Mouse (Mus musculus) frontal cortex, postnatal 36 days (tissue): ENCODE measurements around the gene Pygo1.
A peak's percentile ranks its signal among the peaks of the same experiment; 100 is the strongest.

Experiments used
- DNase-seq, 2 experiments: peaks; one replicate each; pipeline ENCODE4 v3.0.0; 2022; ENCODE audit warnings: low spot score in 2 of 2

The Pygo1 gene

DNA sequence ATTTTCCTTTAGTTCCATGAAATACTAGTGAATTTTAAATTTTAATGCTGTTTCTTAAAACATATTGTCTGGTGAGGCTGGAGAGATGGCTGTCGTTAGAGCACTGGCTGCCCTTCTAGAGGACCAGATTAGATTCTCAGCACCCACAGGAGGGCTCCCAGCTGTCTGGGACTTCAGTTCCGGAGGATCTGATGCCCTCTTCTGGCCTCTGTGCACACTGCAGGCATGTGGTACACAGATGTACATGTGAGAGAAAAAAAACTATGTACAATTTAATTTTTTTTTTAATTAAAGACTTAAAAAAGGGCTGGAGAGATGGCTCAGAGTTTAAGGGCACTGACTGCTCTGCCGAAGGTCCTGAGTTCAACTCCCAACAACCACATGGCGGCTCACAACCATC is 9.9 kb downstream of the Pygo1 start:
- DNase-seq, result no peak

DNA sequence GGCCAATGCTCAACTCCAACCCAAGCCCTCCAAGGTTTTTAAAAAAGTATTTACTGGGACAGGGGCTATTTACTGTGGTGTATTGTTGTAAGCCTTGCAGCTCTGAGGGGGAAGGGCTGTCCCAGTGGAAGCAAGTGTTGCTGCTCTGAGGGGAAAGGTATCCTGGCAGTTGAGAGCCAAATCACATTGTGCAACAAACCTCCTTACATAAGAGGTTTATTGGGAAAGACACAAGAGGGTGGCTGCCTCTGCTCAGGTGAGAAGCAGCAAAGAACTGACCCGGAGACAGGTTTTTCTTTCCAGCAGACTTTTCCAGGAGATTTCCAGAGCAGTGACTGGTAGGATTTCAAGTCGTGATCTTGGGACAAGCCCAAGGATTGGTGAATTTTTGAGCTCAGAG is 10.9 kb downstream of the Pygo1 start:
- DNase-seq, result no peak

DNA sequence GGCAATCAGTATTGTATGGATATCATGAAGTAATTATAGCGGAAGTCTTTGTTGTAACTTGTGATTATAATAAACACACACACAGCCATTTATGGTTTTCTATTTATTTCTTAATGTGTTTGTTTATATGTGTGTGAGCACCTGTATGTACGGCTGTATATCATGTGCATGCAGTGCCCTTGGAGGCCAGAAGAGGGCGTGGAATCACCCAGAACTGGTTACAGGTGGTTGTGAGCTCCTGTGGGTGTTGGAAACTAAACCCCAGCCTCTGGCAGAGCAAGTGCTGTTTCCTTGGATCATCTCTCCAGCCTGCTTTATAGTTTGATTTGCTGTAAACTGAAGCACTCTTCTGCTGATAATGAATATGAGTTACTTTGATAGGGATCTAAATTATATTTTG is 18.0 kb downstream of the Pygo1 start:
- DNase-seq, result no peak

DNA sequence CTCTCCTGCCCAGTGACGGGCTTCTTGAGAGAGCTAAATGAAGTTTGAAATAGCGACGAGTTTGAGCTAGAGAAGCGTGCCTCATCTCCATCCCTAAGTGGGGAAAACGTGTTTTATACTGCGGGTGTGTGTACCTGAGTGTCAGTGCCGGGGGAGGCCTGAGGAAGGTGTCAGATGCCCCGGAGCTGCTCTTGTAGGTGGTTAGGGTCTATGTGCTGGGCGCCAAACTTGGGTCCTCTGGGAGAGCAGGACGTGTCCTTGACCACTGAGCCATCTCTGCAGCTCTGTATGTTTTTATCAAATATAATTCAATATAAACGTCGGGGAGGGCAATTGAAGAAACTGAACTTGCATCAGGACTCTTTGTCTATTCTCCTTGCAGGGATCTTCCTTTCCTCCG is 18.8 kb downstream of the Pygo1 start:
- DNase-seq, result no peak

DNA sequence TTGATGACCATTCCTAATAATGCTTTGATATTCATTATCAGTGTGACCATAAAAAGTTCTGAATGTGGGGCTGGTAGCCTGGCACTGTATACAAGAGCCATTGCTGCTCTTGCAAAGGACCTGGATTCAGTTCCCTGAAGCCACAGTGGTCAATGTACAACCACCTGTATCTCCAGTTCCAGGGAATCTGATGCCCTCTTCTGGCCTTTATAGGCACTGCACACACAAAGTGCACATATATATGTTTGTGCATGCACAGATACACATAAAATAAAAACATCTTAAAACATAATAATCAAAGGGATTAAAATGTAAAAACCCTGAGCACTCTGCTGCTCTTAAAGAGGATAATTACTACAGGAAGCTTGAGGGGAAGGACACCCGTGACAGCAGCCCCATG is 21.6 kb downstream of the Pygo1 start:
- no peak for DNase-seq

DNA sequence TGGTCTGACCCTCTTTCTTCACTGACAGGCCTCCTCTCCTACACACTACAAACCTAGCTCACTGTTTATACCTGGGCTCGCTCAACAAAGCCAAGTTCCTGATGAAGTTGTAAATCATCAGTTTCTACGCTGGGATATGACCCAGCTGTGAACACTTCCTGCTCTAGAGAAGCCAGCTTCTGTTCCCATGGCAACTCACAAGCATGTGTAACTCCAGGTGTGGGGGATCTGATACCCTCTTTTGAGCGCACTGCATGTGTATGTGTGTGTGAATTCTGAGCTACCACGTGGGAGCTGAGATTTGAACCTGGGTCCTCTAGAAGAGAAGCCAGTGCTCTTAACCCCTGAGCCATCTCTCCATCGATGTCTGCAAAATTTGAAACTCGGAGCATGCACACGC is 24.1 kb downstream of the Pygo1 start:
- DNase-seq, result no peak

DNA sequence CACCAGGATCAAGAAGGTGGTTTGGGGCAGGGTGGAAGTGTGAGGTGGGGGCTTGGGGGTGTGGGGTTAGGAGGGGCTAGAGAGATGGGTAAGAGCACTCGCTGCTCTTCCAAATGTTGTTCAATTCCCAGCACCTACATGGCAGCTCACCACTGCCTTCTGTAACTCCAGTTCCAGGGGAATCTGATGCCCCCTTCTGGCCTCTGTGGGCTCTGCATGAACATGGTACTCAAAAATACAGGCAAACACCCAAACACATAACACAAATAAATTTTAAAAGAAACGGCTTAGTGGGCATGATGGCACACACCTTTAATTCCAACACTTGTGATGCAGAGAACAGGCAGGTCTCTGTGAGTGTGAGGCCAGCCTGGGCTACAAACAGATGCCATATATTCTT is 29.3 kb downstream of the Pygo1 start:
- DNase-seq, result no peak

DNA sequence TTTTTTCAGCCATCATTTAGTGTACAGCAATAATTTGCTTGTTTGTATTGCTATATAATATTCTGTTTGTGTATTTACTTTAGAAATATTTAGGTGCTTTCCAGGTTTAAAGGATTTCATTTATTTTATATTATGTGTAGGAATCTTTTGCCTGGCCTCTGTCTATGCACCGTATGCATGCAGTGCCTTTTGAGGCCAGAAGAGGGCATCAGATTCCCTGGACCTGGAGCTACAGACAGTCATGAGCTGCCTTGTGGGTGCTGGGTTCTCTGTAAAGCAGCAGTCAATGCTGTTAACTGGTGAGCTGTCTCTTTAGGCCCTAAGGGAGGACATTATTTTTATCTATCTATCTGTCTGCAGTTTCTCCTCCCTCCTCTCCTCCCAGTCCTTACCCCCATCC is 30.1 kb downstream of the Pygo1 start:
- DNase-seq, result peak in 1 of 2 experiments; percentile 51

DNA sequence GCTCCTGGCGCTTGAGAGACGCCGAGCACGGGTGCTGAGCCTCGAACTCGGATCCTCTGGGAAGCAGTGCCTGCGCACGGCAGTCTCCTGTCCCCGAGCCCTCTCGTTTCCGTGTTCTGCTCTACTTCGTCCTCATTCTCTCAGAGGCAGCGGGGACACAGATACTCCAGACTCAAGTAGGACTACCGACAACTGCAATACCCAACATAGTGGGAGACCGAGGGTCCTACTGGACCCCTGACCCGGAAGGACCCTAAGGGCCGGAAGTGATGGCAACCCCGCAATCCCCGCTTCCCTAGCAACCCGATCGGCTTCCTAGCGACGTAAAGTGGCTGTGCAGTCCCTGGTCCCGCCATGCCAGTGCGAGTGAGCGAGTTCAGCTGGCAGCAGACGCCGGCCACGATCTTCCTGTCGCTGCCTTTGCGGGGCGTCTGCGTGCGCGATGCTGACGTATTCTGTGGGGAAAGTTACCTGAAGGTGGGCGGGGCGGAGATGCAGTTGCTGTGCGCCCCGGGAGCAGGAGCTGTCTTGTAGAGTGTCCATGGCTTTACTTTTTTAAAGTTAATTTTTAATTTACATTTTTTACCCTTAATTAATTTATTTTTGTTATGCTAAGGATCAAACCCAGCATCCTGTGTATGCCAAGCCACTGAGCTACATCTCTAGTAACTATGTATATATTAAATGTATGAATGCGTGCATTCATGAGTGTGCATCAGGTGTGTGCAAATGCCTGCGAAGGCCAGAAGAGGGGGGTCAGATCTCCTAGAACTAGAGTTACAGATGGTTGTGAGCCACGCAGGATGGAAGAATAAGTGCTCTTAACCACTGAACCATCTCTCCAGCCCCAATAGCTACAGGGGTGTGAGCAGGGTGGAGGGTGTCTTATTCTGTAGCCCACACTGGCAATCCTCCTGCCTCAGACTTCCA is 33.3 kb downstream of the Pygo1 start, which contains the start of the genes Dyx1c1 and Gm44503:
Gene Dyx1c1, plus strand, starts transcription at position 265 of the 930 bp plus-strand sequence.
Gene Gm44503, plus strand, starts transcription at position 332 of the 930 bp plus-strand sequence.
- DNase-seq, result peak; percentile 45 to 70

DNA sequence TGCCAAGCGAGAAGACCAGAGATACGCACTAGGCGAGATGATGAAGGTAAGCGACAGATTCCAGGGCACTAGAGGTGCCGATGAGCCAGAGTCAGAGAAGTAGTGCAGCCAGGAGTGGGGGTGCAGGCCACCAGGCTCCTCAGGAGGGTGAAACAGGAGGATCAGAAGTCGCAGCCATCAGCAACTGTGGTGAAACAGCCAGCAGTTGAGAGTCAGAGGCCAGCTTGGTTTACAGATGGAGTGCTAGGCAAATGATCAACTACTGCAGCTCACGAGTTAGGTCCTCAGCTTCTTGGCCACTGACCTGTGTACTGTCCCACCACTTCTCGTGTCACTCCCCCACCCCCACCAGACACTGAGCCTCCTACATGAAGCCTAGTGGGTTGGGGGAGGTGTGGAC is 35.9 kb downstream of the Pygo1 start:
- DNase-seq, result no peak

DNA sequence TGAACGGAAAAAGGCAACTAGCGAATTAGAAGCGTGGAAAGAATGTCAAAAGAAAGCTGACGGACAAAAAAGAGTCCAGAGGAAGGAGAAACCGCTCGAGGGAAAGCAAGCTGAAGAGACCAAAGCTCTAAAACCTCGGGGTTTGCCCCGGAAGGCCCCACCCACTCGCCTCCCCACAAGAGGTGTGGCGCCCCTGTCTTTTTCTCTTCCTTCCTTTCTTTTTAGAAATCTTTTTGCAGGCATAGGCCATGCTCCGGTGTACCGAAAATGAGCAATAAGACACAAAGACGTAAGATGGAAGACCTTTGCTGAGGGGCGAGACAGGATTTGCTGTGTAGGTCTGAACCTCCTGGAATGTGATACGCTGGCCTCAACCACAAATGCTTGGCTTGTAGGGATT is 36.5 kb downstream of the Pygo1 start:
- DNase-seq, result no peak

DNA sequence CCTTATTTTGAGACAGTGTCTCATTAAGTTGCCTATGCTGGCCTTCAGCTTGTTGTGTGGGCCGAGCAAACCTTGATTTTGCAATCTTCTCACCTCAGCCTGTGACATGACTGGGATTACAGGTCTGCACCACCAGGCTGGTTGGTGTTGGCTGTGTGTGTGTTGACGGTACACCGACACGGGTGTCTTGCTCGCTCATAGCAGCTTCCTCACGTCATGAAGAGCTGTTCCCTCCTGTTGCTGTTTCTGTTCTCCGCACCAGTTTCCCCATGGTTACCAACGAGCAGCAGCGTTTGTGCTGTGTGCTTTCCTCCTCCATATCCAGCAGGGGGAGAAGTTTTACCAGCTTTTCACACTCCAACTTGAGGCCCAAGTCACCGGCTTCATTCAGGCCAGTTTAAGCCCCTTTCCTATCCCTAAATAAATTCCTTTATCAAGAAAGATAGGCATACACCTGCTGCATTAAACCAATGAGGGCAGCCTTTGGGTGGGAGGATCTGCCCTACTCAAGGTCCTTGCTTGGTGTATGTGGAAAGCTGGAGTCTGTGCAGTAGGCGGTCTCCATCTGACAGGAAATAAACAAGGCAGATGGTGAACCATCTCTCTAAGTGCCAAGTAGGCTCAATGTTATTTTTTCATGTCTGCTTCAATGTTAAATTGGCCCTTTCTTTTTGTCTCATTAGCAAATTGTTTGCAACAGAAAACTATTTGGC is 43.1 kb downstream of the Pygo1 start:
- peak; percentile 65 to 84 for DNase-seq

DNA sequence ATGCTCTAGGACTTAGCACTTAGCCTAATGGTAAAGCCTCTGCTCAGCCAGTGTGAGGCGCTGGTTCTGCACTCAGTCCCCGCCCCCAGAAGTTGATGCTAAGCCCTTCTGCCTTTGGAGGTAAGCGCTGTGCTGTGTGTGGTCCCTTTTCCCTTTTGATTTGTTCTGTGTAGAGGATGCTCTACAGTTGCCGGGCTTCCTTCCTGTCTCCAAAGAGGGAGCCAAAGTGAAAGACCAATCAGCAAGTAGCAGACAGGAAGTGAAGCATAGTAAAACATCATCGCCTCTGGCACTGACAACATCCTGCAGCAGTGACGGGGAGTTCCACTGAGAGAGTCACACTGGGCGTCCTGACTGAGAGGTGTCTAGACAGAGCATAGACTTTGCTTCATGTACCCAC is 44.4 kb downstream of the Pygo1 start:
- no peak for DNase-seq

DNA sequence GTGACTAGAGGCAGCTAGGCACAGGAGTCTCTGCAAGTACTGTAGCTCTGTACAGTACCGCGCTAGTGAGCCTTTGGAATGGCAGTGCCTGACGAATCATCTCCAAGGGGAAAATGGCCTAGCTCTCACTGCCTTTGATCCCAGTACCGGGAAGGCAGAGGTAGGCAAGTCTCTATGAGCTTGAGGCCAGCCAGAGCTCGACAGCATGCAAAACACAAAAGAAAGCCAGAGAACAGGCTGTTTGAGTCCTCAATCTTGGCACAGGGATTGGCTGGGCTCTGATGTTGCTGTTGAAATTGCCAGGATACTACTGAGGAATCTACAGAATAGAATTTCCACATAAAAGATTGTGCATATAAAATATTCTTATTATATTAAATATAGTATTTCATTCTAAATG is 47.0 kb downstream of the Pygo1 start:
- no peak for DNase-seq

DNA sequence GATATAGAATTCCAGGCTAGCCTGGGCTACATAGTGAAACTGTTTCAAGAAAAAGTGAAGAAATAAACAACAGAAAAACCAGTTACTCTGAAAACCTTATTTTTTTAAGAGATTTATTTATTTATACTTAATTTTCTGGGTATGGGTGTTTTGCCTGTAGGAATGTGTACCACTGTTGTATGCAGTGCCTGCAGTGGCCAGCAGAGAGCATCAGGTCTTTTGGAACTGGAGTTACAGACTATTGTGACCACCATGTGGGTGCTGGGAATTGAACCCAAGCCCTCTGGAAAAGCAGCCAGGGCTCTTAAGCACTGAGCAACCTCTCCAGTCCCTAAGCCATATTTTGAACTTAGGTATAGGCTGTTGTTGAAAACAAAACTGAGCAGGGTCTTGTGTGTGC is 47.5 kb downstream of the Pygo1 start:
- no peak for DNase-seq

DNA sequence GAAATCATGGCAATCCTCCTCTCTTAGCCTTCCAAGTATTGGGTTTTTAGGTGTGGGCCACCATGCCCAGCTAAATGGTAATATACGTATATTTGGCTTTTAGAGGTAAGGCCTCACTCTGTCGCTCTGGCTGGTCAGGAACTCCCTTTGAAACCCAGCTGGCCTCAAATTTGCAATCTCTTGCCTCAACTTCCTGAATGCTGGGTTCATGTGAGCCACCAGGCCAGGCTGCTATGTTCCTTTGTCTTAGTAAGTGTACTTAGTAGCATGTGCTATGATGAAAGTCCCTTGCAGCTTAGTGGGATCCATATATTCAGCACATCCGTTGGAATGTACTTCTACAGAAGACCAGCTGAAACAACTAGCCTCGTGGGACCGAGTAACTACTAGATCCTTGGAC is 49.3 kb downstream of the Pygo1 start:
- DNase-seq, result no peak

DNA sequence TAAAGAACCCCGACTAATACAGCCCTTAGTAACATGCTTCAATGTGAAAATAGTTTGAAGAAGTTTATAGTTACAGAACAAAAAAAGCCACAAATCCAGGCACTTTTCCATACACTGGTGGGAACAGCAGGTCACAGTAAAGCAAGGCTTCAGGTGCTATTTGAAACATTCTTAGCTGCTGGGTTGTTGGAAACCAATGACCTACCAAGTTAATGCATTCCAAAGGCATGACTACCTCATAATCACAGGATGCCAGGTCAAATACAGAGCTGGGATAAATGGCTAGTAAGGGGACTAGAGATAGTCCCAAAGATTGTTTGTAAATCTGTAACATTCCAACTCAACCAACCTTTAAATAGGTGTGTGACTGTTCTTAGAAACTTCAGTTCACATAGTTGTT is 49.8 kb downstream of the Pygo1 start:
- no peak for DNase-seq

DNA sequence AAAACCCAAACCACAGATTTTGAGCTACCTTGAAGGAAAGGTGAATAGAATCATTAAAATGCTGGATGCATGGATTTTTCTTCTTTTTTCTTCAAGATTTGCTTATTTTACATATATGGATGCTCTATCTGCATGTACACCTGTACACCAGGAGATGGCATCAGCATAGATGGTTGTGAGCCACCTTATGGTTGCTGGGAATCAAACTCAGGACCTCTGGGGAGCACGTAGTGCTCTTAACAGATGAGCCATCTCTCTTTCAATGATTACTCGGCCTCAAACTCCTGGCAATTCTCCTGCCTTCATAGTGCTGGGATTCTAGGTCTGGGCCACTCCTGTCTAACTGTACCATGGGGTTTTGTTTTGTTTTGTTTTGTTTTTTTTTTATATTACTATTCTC is 57.6 kb downstream of the Pygo1 start:
- no peak for DNase-seq

DNA sequence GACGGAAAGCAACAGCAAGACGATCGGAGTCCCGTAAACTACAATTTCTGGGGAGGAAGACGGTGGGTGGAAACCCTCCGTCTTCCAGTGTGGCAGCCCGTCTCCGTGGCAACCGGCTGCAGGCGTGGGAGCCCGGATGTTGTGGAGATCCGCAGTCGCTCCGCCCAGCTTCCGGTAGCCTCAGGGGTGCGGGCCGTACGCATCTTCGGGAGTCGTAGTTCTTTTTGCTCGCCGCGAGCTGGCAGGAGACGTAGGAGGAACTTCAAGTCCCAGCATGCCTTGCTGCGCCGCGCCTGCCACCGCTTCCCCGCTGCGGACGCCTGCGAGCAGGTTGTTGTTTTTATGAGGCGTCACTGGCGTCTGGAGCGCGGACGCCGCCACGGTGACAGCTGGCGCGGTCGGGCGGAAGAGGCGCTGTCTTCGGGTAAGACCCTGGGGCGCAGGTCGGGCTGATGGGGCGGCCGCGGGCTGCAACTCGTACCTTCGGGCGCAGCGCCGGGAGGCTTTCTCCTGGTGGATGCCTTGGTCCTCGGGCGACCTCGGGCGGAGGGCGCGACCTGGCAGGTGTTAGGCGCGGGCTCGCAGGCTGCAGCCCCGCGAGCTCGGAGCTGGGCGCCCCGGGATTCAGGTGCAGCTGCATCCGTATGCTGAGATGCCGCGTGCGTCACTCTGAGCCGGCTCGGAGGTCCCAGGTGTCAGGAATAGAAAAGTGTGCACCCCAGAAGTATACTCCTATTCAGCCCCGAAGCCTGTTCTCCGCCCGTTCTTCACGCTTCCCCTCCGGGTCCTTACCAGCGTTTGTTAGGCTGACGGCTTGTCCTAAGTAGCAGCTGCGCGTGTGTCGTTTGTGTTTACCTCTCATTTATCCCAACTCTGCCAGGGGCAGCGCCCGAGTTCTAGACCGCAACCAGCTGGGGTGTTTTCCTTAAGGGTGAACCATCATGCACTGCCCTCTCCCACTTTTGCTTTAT is 60.1 kb downstream of the Pygo1 start, which contains the start of the genes Ccpg1os and Ccpg1:
Gene Ccpg1os, minus strand, starts transcription at position 133 of the 971 bp plus-strand sequence.
Gene Ccpg1, plus strand, starts transcription at position 180 of the 971 bp plus-strand sequence.
- peak; percentile 96 to 99 for DNase-seq

DNA sequence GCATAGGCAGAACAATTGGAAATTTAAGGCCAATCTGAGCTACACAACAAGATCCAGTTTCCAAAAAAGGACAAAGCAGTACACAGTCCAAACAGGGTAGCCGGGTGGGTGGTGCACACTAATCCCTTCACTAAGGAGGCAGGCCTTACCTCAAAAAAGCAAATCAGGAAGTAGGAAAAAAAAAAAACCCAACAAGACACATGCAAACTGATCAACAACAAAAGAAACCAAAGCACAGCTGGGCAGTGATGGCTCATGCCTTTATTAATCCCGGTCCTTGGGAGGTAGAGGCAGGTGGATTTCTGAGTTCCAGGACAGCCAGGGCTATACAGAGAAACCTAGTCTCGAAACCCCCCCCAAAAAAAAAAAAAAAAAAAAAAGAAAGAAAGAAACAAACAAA is 62.3 kb downstream of the Pygo1 start:
- no peak for DNase-seq

DNA sequence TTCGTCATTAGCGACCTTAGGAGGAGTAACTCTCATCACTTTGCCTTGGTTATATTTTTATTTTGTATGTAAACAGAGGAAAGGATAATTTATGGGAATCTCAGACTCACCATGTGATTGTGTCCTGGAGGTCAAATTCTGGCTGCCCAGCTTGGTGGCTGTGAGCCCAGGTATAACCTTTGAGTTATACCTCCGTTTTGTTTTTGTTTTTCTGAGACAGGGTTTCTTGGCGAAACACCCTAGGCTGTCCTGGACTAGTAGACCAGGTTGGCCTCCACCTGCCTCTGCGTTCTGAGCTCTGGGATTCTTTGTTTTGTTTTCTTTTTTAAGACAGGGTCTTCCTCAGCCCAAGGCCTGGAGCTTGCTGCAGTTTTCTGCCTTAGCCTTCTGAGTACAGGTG is 63.3 kb downstream of the Pygo1 start:
- no peak for DNase-seq

DNA sequence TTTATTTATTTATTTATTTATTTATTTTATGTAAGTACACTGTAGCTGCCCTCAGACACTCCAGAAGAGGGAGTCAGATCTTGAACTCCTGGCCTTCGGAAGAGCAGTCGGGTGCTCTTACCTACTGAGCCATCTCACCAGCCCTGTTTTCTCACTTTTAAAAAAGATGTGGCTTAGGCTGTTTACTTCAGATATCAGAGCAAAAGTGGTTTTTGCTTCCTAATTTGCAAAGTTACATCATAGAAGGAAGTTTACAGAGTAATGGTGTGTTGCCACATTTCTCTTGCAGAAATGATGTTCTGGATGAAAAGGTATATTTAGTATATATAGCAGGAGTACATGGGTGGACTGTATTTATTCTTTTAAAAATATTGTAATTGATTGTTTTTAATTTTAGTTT is 66.0 kb downstream of the Pygo1 start:
- DNase-seq, result no peak
